Mouse (Mus musculus) spleen, adult 2 months (tissue): ENCODE measurements around the gene B3gnt6.

Experiments
- CTCF ChIP-seq: fragments of 200-500 bp; IDR thresholded peaks from 2 replicates; pipeline ENCODE4 v1.5.1; 2011; ENCODE audit warnings: mild to moderate bottlenecking, inconsistent platforms; ENCODE audit not compliant: insufficient read depth, insufficient read length, insufficient replicate concordance; ENCODE audit errors: extremely low read depth
- POLR2A ChIP-seq: fragments of 200-500 bp; IDR thresholded peaks from 2 replicates; pipeline ENCODE4 v1.6.1; 2011; ENCODE audit warnings: low read depth, low read length, inconsistent platforms

- TF ChIP-seq CTCF (no peak; the same call in 1 of the 2 replicates), POLR2A (no peak)
Measured at GRCm38 (mm10) chr7:98193515-98194025, 5.7 kb downstream of the B3gnt6 start.
